22 mouse cellular contexts compared by ENCODE assay signal in genomic region chr9:41179056-41179455, GRCm38 (mm10). TPM values are rescaled to one million over a fixed set of nuclear protein-coding genes. Genes with fewer than 3 reads are reported as not detected.
DNase-seq lines count a peak whose midpoint lies in the region; ATAC-seq and TF ChIP-seq lines count a peak whose summit lies in the region.
"Had no signal": no experiment of that assay in that cellular context is flagged by ENCODE, and none has a peak within 500 bp of the region (broad histone marks: within the 10 kb centered on the region; RNA-seq: fewer than 3 reads in every experiment).

No protein-coding gene starts in this region.

- DNase-seq in 416B (ENCODE audit: low read depth): peak; percentile 70
- peak; percentile 36 for DNase-seq in adrenal gland, postnatal 10 days
- no peak for DNase-seq in cerebellum, postnatal 14 days
- no peak for DNase-seq in midbrain, embryonic 11.5 days (ENCODE audit: low spot score, missing footprints)
- DNase-seq in forebrain, embryonic 14.5 days (ENCODE audit: low spot score): no peak
- DNase-seq: cerebellum, adult 18-20 months; cerebellum, postnatal 36 days; gastrocnemius, postnatal 14 days; kidney, postnatal 10 days; liver; thymus, postnatal 25 days had no signal

- H3K9me3 ChIP-seq in midbrain, embryonic 11.5 days (ENCODE audit: control insufficient read depth, low read length): no peaks in the 10 kb centered on the region
- no peaks in the 10 kb centered on the region for H3K9me3 ChIP-seq in forebrain, embryonic 14.5 days (replicated peaks; ENCODE audit: control insufficient read depth, low read length)
- H3K9me3 ChIP-seq: embryonic facial prominence, embryonic 10.5 days; heart, embryonic 15.5 days; midbrain, embryonic 10.5 days; neural tube, embryonic 13.5 days had no signal

- H3K27me3 ChIP-seq in C2C12 (ENCODE audit: control insufficient read depth, insufficient read depth, insufficient read length): no peaks in the 10 kb centered on the region
- no peaks in the 10 kb centered on the region for H3K27me3 ChIP-seq in midbrain, embryonic 11.5 days (ENCODE audit: control insufficient read depth, insufficient read depth, low read length)
- H3K27me3 ChIP-seq in forebrain, embryonic 14.5 days (replicated peaks; ENCODE audit: control insufficient read depth, insufficient read depth, low read length): no peaks in the 10 kb centered on the region
- H3K27me3 ChIP-seq: heart, embryonic 15.5 days; neural tube, embryonic 13.5 days had no signal

- no peak overlapping the region for H3K27ac ChIP-seq in midbrain, embryonic 11.5 days (ENCODE audit: low read depth, low read length)
- H3K27ac ChIP-seq in forebrain, embryonic 14.5 days (ENCODE audit: low read depth, low read length): no peak overlapping the region
- H3K27ac ChIP-seq: embryonic facial prominence, embryonic 10.5 days; heart, embryonic 15.5 days; layer of hippocampus, adult 2 months; midbrain, embryonic 10.5 days; neural tube, embryonic 13.5 days had no signal

- 0 out of 2 replicates have a peak, but pooled peaks have one; percentile 38 for ATAC-seq in megakaryocyte, adult 5-6 weeks (ENCODE audit: poor library complexity, severe bottlenecking)
- ATAC-seq in midbrain, embryonic 11.5 days (ENCODE audit: low FRiP score): no peak
- ATAC-seq in forebrain, embryonic 14.5 days: no peak
- ATAC-seq: activated CD4-positive, CD25-positive, alpha-beta regulatory T cell, adult 4 months; hindbrain, embryonic 16.5 days; intestine, embryonic 16.5 days; lung, postnatal 0 days had no signal

- no peak for TF ChIP-seq CTCF in C2C12 (IDR thresholded peaks at IDR 0.05; ENCODE audit: control insufficient read depth, insufficient read depth, insufficient read length)

- no peak overlapping the region for H3K4me3 ChIP-seq in C2C12 (ENCODE audit: insufficient read depth, poor library complexity, severe bottlenecking)
- no peak overlapping the region for H3K4me3 ChIP-seq in midbrain, embryonic 11.5 days (ENCODE audit: low read depth, low read length)
- no peak overlapping the region for H3K4me3 ChIP-seq in forebrain, embryonic 14.5 days (ENCODE audit: low read depth, low read length)
- H3K4me3 ChIP-seq: embryonic facial prominence, embryonic 10.5 days; heart, embryonic 15.5 days; layer of hippocampus, adult 2 months; midbrain, embryonic 10.5 days; neural tube, embryonic 13.5 days had no signal

- H3K79me3 ChIP-seq in C2C12 (ENCODE audit: low read depth): no peaks in the 10 kb centered on the region

- H3K4me2 ChIP-seq in midbrain, embryonic 11.5 days: no peak overlapping the region
- no peak overlapping the region for H3K4me2 ChIP-seq in forebrain, embryonic 14.5 days (ENCODE audit: low read length)
- H3K4me2 ChIP-seq: heart, embryonic 15.5 days; neural tube, embryonic 13.5 days had no signal

- H3K9ac ChIP-seq in midbrain, embryonic 11.5 days (ENCODE audit: low read length): no peak overlapping the region
- H3K9ac ChIP-seq in forebrain, embryonic 14.5 days (ENCODE audit: low read length): no peak overlapping the region
- H3K9ac ChIP-seq: heart, embryonic 15.5 days; neural tube, embryonic 13.5 days had no signal

- WGBS in midbrain, embryonic 11.5 days: 87% methylated on average over 5 of the region's 5 CpGs
- WGBS in forebrain, embryonic 14.5 days: 85% methylated on average over 5 of the region's 5 CpGs

- H3K36me3 ChIP-seq in C2C12 (ENCODE audit: control insufficient read depth, insufficient read depth): no peaks in the 10 kb centered on the region
- no peaks in the 10 kb centered on the region for H3K36me3 ChIP-seq in midbrain, embryonic 11.5 days (ENCODE audit: control insufficient read depth, insufficient read depth, low read length)
- no peaks in the 10 kb centered on the region for H3K36me3 ChIP-seq in forebrain, embryonic 14.5 days (ENCODE audit: control insufficient read depth, insufficient read depth, low read length)
- H3K36me3 ChIP-seq: embryonic facial prominence, embryonic 10.5 days; heart, embryonic 15.5 days; midbrain, embryonic 10.5 days; neural tube, embryonic 13.5 days had no signal

- H3K79me2 ChIP-seq in C2C12 (ENCODE audit: control insufficient read depth, insufficient read depth): no peaks in the 10 kb centered on the region

- H3K4me1 ChIP-seq in midbrain, embryonic 11.5 days (ENCODE audit: control insufficient read depth, insufficient read depth, low read length): no peaks in the 10 kb centered on the region
- H3K4me1 ChIP-seq in forebrain, embryonic 14.5 days (ENCODE audit: control insufficient read depth, insufficient read depth, low read length): no peaks in the 10 kb centered on the region
- H3K4me1 ChIP-seq: heart, embryonic 15.5 days had no signal

- H3ac ChIP-seq in C2C12 (ENCODE audit: control insufficient read depth, insufficient read length, low read depth): no peak overlapping the region

TF ChIP-seq in C2C12, 6 proteins besides CTCF, POLR2A, EP300 and RAD21:
- TF ChIP-seq MAX (IDR thresholded peaks at IDR 0.05) (no peak), FOSL1 (IDR thresholded peaks at IDR 0.05; ENCODE audit: insufficient read depth, low read length, poor library complexity, severe bottlenecking) (no peak), USF1 (IDR thresholded peaks at IDR 0.05; ENCODE audit: low read depth) (peak; percentile 38), CEBPB (IDR thresholded peaks at IDR 0.05; ENCODE audit: low read depth) (no peak), MYOD1 (IDR thresholded peaks at IDR 0.05; ENCODE audit: control insufficient read depth, insufficient read length, low read depth) (no peak), MYOG (IDR thresholded peaks at IDR 0.05; ENCODE audit: control insufficient read depth, extremely low read depth, insufficient read length) (no peak)

RNA-seq across cellular contexts. Expression of gene Ubash3b, which starts 17.6 kb away (rescaled TPM):
- polyA plus RNA-seq in C2C12 (2012; fragmentation: generic; extraction: Trizol): 3.2 TPM
- 1 to 10 TPM; 3.0 to 5.4 TPM for total RNA-seq in adrenal gland, postnatal 10 days (2021)
- 21.6 and 26.5 TPM in 2 replicates for total RNA-seq in megakaryocyte, adult 5-6 weeks (2015)
- total RNA-seq in megakaryocyte, adult 5-6 weeks (2017): 14.8 and 15.1 TPM in 2 replicates
- 9.4 and 9.5 TPM in 2 replicates for polyA plus RNA-seq in midbrain, embryonic 11.5 days (2014; fragmentation: Nextera tagmentation; extraction: Ambion mirVana)
- polyA plus RNA-seq in forebrain, embryonic 14.5 days (2014; fragmentation: Nextera tagmentation; extraction: Ambion mirVana): 13.8 and 18.1 TPM in 2 replicates

Comparison
In these comparisons a context has a peak if more than half of its experiments do, and no peak if none do; other contexts are left out.
1. DNase-seq: peak in 416B (single experiment) and adrenal gland, postnatal 10 days (single experiment); none in cerebellum, postnatal 14 days (0 of 2), midbrain, embryonic 11.5 days (single experiment) and forebrain, embryonic 14.5 days (single experiment).